Mouse (Mus musculus) ES-E14 (cell line): Measurements from ENCODE around the gene Gopc.

ENCODE experiments used
- CHD2 ChIP-seq: IDR thresholded peaks from 2 replicates; pipeline ENCODE4 v1.6.1; 2014; ENCODE audit warnings: mild to moderate bottlenecking, low read depth, low read length, inconsistent platforms
- ZC3H11A ChIP-seq: IDR thresholded peaks from 2 replicates; pipeline ENCODE4 v1.6.1; 2012; ENCODE audit warnings: low read depth, mild to moderate bottlenecking, inconsistent platforms, low read length, borderline replicate concordance

- TF ChIP-seq ZC3H11A (no peak), CHD2 (no peak)
Observed at GRCm38 (mm10) chr10:52416458-52416857, 34.5 kb upstream of the Gopc start.
